Mouse (Mus musculus): ENCODE results near the gene Cald1. TPM values are rescaled to one million over a fixed set of nuclear protein-coding genes. Genes with fewer than 3 reads are reported as not detected.

Gene Cald1
- total RNA-seq, 2 experiments from 2014 or later: 23.3 to 35.0 TPM

DNA sequence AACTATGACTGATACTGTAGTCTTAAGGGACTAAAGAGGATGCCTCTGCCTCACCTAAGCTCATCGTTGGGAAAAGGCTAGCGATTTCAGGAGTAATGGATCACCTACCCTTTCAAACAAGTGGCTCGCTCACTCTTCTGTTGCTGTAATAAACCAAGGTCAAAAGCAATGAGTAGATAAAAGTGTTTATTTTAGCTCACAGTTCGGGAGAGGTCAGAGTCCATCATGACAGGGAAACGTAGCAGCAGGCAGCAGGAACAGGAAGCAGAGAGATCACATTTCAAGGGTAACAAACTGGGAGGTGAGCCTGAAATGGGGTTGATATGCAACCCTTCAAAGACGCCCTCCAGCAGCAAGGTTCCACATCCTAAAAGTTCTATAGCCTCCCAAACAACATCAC is 64.3 kb downstream of the Cald1 start:
- DNase-seq (ENCODE audit: low spot score): no peak

DNA sequence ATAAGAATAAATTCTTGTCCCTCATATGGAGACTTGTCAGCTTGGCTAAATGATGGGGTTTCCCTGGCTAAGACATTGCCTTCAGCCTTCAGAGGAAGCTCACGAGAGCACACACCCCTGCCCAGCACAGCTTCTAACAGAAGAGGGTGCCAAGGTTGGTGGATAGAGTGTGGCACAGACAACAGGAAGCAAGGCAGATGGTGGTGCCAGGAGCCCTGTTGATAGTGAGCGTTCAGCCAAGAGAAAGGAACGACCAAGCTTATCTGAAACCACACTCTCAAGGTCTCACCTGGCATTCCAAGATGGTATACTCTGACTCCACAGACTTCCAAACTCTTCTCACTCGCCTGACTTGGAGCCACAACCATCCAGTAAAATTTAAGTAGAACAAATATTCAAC is 66.0 kb downstream of the Cald1 start:
- no peak for DNase-seq (ENCODE audit: low spot score)

DNA sequence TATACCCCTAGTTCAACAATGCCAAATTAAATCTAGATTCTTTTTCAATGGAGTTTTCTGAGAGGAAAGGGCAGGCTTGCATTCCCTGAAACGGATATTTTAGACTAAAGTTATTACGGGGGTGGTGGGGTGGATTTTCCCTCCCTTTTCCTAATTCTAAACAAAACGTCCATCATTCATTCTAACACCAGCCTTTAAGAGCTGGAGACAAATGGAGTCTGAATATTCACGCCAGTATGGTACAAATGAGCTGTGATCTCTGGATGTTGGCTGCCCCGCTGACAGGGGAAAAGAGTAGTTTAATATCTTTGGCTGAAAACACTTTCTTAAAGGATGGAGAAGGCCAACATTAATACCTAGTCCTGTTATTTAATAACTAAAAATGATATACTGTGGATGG is 66.4 kb downstream of the Cald1 start:
- DNase-seq (ENCODE audit: low spot score): no peak

DNA sequence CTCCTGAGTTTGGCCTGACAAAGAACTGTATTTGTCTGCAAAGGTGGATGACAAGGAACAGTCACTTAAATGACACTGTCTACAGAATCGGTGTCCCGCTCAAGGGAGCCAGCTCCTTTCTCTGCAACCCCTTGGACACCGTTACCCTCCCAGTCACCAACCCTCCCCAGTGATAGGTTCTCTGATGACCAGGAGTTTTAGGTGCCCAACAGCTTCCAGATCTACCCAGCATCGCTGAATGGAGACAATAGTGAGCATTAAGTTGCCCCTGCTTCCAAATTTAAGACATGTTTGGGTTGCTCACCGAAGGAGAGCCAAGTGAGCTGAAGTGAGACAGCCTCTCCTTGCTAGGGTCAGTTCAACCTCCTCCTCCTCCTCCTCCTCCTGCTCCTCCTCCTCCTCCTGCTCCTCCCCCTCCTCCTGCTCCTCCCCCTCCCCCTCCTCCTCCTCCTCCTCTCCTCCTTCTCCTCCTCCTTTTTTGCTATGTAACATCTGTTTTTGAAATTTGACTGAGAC is 70.5 kb downstream of the Cald1 start:
- DNase-seq (ENCODE audit: low spot score): no peak

DNA sequence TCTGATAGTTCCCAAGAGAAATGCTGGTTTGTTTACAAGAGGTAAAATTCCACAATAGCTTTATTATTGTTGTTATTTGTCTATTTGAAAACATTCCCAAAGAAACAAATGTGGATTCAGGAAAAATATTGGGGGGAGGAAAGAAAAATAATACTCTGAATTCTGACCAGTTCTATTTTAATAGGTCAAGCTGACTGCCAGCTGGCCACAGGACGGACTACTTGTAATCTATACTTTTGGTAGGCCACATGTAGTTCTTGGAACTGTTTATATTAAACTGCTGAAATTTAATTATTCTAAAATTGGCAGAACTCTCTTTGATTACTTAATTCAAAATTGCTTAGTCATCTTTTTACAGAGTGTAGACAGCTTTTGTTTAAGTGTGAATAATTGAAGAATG is 73.1 kb downstream of the Cald1 start:
- DNase-seq (ENCODE audit: low spot score): no peak

DNA sequence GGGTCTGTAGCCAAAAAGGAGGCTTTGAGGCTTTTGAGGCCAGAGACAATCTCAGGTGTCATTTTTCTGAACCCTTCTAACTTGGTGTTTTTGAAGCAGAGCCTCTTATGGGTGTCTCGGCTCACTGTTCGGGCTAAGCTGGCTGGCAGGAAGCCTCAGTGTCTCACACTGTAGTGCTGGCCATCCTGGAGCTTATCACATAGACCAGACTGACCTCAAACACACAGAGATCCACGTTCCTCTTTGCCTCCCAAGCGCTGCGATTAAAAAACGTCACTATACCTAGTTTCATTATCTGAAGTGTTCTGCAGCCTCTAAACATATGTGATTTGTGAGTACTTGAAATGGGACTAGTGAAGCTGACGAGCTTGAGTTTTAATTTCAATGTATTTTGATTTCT is 76.1 kb downstream of the Cald1 start:
- DNase-seq (ENCODE audit: low spot score): no peak

DNA sequence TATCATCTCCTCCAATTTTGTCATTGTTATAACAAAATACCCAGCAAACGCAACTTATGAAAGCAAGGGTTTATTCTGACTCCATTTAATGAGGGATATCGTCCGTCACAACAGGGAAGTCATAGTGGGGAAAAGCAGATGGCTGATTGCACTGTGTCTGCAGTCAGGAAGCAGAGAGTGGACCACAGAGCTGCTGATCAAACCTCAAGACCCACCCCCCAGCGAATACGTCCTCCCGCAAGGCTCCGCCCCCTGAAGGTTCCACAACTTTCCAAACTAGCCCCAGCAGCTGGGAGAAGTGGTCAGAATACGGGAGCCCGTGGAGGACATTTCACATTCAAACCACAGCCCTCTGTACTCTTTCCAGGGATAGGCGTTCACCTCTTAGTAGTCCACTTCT is 76.6 kb downstream of the Cald1 start:
- DNase-seq (ENCODE audit: low spot score): no peak

DNA sequence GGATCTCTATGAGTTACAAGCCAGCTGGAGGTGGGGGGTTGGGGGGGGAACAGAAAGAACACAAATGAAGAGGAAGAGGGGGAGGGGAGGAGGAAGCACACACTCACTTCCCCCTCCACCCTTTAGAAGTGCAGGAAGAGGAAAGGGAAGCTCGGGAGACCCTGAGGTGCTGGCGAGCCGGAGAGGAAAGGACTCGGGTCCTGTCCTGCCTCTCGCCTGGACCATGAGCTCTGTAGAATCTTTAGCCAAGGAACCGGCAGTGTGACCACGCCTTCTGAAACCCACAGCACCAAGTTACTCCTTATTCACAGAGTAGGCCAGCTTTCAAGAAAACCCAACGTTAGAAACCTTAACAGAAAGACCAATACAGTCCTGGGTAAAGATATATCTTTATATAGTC is 83.8 kb downstream of the Cald1 start:
- no peak for DNase-seq (ENCODE audit: low spot score)

DNA sequence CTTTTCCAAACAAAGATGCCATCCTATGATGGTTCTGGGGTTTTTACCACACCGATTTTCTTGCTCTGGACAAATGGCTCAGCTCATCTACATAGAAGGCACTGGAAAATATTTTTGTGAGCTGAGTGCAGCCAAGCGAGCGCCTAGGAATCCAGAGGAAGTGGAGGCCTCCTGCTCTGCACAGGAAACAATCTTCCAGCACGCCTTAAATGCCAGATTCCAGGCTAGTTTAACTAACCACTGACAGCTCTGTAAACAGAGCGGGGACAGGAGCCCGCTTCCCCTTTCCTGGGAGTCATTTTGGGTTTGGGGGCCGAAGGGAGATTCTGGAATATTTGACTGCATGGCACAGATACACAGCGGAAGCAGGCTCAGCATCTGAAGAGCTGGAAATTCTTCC is 86.6 kb downstream of the Cald1 start:
- DNase-seq (ENCODE audit: low spot score): no peak

DNA sequence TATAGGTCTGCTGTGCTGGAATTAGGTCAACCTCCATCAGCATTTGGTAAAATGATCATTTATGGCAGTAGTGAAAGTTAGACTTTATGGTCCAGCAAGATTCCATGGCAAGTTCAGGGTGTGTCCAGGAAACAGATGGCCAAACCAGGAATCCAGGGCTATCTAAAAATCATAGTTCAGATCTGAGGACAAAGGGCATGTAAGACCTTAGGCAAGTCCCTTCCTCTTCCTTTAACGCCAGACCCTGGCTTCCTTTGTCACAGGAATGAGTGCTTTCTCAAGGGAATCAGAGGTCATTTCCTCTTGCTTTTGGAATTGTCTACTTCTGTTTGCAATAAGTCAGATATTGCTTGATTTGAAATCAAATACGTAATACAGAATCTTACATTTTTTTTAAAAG is 90.7 kb downstream of the Cald1 start:
- DNase-seq (ENCODE audit: low spot score): no peak

DNA sequence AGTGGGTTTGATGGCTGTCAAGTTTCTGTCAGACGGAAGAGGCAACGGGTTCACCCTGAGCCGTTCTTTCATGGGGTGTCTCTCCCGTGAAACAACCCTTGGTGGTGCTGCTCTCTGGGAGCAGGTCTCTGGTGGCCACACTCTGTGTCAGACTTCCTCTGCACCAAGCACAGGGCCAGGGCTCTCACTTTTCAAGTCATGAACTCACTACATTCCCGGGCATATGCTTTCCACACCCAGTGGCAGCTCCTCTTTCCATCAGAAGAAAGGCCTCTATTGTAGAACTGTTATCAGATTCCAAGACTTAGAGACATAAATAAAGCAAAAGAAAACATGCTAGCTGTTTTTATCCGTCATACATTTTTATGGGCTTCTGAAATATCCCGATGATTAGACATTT is 93.1 kb downstream of the Cald1 start:
- DNase-seq (ENCODE audit: low spot score): no peak

DNA sequence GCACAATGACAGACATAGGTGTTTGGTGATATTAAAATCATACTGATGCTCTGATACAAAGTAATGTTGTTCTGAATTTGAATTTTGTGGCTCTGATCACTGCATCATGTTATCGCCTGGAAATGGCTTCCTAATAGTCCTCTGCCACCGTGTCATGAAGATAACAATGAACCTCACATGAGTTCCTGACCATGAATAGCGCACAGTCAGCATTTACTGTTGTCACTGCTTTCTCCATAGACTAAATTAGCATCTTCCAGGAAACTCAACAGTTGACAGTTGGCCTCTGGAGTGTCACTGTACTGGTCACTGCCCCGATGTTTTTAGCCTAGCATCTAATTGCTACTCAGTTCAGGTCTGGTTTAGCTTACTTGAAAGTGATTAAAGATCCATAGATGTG is 95.8 kb downstream of the Cald1 start:
- no peak for DNase-seq (ENCODE audit: low spot score)

DNA sequence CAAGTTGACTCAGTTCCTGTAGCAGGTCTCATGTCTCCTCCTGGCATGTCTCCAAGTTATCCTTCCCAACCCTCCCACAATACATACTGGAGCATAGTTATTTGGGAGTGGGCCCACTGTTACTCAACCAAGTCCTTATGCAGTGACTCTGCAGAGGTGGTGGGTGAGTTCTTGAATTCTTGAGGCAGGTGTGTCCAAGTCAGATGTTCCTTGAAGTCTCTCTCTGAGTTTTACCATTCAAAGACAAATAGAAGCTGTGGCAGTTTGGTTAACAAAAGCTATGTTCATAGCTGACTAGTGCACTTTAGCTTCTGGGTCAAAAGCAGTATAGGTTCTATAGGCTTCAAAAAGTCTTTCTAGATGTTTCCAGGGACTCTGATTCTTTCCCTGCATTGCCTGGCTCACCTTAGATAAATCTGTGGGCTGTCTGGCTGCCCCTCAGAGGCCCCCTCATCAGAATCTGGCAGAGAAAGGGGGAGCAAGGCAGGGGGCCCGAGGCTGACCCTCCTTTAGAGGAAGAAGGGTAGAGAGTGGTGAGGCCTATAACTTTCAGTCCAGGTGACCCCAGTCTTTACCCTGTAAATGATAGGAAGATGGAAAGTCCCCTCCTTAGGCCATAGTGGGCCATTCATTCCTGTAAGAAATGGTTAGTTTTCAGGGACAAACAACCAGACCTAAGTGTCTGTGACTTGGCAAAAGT is 105.3 kb downstream of the Cald1 start:
- no peak for DNase-seq (ENCODE audit: low spot score)

DNA sequence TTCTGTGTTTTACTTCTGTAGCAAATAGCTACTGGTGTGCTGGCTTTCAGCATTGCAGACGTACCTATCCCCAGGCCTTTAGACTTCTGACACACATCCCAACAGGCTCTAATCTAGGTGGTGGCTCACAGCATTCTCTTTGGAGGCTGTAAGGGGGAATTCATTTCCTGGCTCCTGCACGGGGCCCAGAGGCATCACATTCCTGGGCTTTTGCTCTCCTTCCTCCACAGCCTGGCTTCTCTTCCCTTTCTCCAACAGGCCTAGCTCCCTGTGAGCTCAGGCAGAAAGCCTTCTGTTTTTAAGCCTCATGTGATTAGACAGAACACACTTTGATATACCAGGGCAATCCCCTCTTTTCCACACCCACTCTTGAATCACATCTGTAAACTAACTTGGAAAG is 109.2 kb downstream of the Cald1 start:
- no peak for DNase-seq (ENCODE audit: low spot score)

DNA sequence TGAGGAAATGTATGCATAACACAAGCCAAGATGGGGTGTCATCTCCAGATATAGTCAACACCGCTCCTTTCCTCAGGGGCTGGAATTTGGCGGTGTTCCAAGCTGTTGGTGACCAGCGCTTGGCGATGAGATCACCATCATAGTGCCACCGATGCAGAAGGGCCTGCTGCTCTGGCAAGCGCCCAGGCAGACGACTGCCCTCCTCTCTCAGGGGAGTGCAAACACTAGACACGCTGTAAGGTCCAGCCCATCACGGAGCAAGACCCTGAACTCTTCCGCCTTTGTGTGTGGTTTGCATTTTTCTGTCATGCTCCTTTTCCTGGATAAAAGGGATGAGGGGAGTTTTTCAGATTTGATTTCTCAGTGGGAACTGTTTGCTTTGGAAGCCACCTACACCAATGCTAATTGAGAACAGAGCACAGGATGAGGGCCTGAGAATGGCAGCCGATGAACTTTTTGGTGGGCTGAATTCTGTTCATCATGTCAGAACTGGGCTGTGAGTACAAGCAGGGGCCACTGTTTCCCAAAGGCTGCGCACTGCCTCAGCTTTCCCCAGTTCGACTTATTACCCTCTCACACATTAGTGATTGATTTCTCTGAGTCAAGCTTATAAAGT is 110.5 kb downstream of the Cald1 start:
- no peak for DNase-seq (ENCODE audit: low spot score)

DNA sequence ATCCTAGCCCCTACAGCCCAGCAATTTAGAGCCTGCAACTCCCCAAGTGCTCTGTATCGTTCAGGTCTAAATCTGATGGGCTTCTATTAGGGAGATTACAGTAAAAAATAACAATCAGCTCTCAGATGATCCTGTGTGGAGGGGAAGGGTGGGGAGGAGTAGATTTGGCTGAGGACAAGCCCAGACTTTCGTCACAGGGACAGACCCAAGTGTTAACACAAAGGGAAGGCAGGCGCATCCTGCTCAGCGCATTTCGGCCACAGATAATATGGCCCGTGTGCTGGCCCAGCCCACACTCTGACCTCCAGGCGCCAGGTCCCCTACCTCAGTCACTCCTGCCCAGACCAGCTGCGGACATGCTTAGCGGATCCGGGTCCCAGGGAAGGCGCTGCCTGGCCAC is 111.0 kb downstream of the Cald1 start:
- peak; percentile 70 for DNase-seq (ENCODE audit: low spot score)

DNA sequence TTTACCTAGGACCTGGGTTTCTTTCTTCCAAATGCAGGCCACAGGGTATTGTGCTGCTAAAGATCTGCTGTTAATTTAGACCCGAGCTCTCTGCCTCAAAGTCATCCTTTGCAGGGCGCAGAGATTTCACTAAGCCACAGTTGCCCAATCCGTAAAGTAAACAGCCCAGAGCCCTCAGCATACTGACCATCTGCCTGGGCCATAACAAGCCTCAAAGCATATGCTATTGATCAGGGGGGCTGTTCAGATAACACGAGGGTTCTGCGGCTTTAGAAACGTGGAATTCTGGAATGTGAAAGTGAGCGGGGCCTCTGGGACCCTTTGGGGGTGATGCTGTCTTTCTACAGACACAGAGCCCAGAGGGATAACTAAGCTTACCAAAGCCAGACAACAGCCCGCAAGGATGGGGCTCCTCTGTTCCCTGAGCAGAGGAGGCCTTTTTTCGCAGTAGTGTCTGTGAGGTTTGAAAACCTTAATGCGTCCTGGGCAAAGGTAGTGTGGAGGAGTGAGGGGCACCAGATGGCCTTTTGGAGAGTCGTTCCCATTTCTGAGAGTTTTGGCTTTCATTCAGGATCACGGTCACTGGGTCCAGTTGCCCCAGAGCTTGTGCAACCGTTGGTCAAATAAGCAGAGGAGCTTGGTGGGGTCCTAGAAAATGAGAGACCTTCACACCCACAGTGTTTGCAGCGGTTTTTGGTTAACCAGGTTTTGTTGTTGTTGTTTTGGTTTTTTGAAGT is 111.8 kb downstream of the Cald1 start:
- DNase-seq (ENCODE audit: low spot score): no peak

DNA sequence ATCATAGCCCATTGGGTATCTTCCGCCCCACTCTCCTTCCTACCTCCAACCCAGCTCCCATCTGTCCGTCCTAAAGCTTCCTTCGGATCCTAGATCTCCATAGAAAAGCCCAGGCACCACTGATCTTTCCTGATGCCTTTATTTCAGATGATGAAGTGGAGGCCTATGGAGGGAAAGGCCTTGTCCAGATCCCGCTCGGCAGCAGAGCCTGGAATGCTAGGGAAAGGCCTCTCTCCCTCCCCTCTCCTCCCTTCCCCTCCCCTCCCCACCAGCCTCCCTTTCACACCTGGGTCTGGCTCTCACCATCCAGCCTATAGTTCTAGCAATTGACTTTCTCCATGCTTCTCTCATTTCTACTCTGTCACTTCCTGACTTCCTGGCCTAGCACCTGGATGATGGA is 112.5 kb downstream of the Cald1 start:
- DNase-seq (ENCODE audit: low spot score): no peak

DNA sequence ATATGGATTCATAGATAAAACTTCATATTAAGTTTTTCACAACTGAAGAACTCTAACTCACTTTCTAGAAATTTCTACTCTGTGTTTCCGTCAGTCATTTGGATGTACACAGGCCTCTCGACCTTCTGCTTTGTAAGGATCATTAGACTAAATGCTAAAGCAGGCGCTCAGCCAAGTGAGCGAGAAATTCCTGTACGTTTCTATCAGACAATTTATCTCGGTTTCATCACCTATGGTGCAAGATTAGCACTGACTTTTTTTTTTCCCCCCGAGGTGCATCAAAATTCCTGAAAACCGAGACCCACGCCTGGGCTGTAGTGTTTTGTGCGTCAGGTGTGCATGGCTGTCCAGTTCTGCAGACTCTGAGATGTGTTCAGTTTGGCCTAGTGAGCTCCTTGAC is 113.3 kb downstream of the Cald1 start:
- DNase-seq (ENCODE audit: low spot score): no peak

DNA sequence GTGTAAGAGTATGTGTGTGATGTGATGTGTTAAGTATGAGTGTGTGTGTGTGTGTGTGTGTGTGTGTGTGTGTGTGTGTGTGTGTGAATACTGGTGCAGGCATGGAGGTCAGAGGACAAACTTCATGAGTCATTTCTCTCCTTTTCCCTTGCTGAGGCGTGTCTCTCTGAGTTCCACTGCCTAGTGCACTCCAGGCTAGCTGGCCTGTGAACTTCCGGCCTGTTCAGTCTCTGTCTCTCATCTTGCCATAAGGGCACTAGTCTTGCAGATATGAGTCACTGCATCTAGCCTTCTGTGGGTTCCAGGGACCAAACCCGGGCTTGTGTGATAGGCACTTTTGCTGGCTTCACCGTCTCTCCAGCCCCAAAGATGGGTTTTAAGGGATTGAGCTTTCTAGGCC is 114.9 kb downstream of the Cald1 start:
- no peak for DNase-seq (ENCODE audit: low spot score)

DNA sequence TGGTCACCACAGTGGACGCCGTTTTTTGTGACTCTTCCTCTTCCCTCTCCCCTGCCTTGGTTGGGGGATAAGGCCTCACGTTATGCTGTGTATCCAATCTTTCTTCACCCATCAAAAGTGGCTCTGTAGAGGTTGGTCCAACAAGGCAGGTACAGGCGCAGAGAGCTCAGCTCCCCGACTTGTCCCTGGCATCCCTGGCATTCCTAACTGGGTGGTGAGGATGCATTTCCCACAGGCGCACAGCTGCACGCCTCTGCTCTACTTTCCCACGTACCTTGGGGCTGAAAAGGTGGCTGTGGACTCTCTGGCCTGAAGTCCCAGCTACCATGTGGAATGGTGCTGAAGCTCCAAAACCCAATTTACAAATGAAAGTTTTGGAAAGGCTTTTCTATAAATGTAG is 115.5 kb downstream of the Cald1 start:
- DNase-seq (ENCODE audit: low spot score): no peak

DNA sequence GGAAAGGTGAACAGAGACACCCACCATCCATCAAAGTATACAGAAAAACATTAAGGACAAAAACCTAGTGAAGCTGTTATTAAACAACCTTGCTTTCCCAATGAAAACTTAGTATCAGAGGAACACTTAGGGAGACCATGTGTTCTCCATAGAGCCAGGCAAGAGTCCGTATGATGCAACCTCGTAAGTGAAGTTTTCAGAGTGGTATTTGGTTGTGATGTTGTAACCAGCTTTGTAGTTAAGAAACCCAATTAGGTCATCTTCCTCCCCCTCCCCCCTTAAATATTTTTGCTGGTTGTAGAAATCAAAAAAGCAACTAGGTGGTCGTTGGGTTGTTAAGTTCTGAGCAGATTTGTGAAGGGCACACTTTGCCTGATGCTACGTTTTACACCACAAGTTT is 116.3 kb downstream of the Cald1 start:
- DNase-seq (ENCODE audit: low spot score): no peak

Measured in gastrocnemius, adult 18-20 months (tissue).